Mouse (Mus musculus): ENCODE results near the gene F8. TPM values are rescaled to one million over a fixed set of nuclear protein-coding genes. Genes with fewer than 3 reads are reported as not detected.

Gene F8
- polyA plus RNA-seq, 1 experiment: 0.03 TPM

DNA sequence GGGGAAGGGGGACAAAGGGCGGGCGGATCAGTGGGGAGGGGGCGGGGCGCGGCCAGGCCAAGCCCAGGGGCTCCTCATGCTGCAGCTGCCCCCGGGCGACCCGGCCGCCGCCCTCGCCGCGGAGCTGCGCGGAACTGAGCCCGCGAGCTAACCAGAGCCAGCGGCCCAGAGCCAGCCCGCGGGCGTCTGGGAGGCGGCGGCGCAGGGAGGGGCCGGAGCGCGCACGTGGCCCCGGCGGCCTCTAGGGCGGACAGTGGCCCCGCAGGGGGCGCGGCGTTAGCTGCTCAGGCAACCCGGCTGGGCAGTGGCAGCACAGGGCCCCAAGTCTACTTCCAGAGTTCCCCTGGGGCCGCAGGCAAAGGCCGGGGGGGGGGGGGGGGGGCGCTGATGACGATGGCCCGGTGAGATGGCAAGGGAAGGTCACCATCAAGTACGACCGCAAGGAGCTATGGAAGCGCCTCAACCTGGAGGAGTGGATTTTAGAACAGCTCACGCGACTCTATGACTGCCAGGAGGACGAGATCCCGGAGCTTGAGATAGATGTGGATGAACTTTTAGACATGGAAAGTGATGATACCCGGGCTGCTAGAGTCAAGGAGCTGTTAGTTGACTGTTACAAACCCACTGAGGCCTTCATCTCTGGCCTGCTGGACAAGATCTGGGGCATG lies 226.7 kb downstream of the F8 start:
- TF ChIP-seq GATA1 (IDR thresholded peaks at IDR 0.05; ENCODE audit: low read length): no peak

DNA sequence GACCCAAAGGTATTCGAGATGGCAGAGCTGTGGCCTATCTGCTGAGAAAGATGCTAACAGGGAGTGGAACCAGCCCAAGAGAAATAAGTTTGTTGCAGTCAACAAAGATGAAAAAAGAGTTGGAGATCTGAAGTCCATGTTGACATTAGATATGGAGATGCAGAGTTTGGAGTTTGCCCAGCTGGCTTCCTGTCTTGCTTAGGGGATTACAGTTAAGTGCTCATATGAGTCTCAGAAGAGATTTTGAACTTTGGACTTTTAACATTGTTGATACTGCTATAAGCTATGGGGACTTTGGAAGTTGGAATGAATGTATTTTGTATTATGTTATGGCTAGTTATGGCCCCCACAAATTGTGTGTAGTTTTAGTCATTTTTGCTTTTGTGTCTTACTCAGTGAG lies 230.2 kb downstream of the F8 start:
- TF ChIP-seq GATA1 (IDR thresholded peaks at IDR 0.05; ENCODE audit: low read length): no peak

DNA sequence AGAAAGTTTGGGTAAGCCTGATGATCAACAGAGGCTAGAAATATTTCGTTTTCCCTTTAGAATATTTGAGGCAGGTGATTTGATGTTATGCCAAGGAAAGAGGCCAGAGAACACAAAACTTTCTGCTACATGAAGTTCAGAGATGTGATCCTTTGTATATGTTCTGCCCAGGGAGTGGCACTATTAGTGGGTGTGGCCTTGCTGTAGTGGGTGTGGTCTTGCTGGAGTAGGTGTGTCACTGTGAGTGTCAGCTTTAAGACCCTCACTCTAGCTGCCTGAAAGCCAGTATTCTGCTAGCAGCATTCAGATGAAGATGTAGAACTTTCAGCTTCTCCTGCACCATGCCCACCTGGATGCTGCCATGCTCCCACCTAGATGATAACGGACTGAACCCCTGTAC lies 232.1 kb downstream of the F8 start:
- TF ChIP-seq GATA1 (IDR thresholded peaks at IDR 0.05; ENCODE audit: low read length): no peak

DNA sequence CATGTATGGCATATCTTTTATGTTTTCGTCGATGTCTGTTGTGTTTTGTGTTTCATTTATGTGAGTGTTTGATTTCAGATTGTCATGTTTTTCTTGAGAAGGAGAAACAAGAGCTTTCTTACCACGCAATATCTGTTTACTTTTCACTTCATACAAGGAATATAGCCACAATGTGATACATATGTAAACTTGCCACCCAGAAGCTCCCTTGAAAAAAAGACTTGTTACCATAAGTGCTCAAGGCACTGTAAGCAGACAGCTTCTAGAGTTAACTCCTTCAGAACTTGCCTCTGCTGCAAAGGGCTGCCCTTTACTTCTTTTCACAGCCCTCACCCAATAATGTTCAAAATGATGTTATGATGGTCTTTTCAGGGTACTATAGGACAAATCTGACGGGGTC lies 234.0 kb downstream of the F8 start:
- no peak for TF ChIP-seq GATA1 (IDR thresholded peaks at IDR 0.05; ENCODE audit: low read length)

DNA sequence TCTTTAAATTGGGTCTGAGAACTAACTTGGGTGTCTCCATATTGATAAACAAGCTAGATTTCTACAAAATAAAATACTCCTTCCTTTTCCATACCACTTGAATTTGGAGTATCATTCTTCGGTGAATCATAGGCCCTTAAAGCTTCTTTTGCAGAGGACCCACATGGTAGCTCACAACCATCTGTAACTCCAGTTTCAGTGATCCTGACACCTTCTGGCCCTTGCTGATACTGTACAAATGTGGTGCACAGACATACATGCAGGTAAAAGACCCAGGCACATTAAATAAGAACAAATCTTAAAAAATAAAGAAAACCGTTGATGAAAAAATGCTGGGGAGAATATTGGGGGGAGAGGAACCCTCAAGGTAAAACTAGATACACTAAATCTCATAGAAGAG lies 244.2 kb downstream of the F8 start:
- no peak for TF ChIP-seq GATA1 (IDR thresholded peaks at IDR 0.05; ENCODE audit: low read length)

DNA sequence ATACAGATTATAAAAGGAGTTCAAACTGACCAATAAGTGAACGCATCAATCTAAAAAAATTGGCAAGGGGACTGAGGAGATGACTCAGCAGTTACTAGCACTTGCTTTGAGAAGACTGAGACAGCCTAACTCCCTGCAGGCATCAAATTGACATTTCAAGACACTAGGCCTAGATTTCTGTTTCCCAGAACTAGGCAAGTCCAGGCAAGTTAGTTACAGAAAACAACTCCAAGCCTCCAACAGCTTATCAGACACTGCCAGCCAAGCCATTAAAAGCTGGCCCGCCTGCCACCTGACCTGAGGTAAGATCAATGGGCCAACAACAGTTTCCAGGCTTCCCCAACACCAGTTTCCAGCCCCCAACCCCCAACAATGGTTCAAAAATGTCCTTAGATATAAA lies 244.7 kb downstream of the F8 start:
- TF ChIP-seq GATA1 (IDR thresholded peaks at IDR 0.05; ENCODE audit: low read length): no peak

DNA sequence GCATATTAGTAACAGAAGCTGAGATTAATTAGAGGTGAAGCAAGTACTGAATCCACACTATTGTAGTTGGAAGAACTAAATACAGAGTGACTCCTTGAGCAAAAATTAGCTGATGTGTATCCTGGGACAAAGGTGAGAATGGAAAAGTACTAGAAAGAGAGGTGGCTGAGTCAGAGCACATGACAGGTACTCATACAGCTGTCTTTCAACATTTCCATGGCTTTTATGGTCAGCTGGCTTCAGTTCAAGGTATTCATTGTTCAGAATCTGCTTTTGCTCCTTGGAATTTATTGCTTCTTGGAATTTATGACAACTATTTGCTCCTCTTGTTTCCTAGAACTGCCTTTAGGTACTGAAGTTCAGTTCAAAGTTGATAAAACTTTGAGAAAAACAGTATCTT lies 245.5 kb downstream of the F8 start:
- TF ChIP-seq GATA1 (IDR thresholded peaks at IDR 0.05; ENCODE audit: low read length): no peak

DNA sequence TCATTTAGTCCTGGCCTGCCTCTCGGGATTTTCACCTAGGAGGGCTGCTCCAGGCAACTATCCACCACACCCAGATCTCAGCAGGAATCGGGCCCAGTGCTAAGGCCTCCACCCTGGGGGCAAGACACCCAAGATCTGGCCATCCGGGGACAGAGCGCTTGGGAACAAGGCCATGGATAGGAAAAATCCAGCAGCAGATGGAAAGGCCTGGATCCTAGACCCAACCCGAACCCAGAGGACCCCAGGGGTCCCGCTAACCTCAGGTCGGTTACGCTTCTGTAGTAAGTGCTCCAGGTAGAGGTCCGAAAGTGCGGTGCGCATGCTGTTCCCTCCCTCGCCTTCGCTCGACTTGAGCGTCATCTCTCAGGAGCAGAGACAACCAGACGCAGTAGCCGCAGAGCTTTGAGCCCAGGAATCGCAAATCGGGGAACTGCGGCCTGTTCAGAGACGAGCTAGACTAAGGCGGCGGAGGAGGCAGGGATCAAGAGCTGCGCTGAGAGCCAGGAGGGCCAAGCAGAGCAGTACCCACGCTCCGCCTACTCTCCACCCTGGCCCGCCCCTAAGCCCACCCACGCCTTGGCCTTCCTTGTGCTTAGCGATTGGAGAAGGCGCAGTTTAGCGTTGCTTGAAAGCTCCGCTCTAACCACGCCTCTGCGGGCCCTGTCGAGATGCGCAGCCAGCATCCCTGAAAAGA lies 251.8 kb downstream of the F8 start, which contains the start of gene Mpp1:
Gene Mpp1, minus strand, starts transcription at position 550 of the 694 bp plus-strand sequence.
- TF ChIP-seq GATA1 (IDR thresholded peaks at IDR 0.05; ENCODE audit: low read length): no peak

DNA sequence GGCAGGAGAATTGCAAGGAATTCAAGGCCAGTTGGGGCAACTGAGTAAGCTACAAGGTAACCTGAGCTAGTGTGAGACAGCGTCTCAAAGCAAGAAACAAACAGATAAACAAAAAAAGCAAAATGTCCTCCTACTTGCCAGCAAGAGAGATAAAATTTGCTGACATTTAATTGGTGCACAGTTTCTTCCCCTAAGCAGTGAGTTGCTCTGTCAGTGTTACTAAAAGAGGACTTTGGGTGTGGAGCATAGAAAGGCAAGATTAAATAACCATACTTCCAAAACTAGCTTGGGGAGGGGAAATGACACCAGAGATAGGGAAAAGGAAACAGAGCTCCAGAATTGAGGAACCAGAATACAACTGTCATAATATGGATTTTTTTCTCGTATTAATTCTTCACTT lies 252.9 kb downstream of the F8 start:
- TF ChIP-seq GATA1 (IDR thresholded peaks at IDR 0.05; ENCODE audit: low read length): no peak

DNA sequence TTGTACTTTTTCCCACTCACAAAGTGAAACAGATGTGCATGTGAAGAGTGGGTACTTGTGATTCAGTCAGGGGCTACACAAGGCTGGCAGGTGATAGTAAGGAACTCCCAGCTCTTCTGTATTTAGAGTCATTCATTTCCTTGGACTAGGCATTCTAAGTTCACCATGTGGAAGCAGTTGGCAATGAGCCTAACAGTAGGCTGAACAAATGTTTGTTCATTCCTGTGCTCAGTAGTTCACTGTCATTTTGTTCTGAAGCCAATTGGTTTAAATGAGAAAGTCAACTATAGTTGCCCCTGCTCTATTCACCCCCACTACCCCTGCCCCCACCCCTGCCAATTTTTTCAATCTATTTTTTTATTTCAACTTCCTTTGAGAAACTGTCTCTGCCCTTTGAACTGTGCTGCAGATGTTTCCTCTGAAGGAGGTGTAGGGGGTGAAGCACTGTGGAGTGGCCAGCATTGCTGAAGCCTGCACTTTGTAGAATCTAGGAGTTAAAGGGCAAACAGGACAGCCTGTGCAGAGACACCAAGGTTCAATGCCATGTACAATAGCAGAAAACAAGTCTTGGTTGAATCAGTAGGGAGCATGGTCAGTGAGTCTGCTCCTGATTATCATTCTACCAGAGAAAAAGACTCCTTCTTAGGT lies 254.0 kb downstream of the F8 start:
- no peak for TF ChIP-seq GATA1 (IDR thresholded peaks at IDR 0.05; ENCODE audit: low read length)

DNA sequence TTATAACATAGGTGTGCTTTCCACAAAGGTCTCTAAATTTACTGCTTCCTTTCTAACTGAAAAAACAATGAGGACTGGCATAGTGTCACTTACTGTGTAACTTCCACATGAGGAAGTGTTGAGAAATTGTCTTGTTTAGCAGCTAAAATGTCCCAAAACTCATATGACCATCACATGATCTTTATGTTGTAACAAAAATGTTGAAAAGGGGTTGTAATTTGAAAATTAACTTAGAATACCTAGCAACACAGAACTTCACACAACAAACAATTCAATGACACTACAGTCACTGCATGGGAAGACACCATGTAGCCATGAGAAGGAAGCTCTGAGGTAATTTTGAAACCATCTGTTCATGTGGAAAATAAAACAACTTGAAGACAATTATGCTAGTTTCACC lies 255.5 kb downstream of the F8 start:
- TF ChIP-seq GATA1 (IDR thresholded peaks at IDR 0.05; ENCODE audit: low read length): no peak

DNA sequence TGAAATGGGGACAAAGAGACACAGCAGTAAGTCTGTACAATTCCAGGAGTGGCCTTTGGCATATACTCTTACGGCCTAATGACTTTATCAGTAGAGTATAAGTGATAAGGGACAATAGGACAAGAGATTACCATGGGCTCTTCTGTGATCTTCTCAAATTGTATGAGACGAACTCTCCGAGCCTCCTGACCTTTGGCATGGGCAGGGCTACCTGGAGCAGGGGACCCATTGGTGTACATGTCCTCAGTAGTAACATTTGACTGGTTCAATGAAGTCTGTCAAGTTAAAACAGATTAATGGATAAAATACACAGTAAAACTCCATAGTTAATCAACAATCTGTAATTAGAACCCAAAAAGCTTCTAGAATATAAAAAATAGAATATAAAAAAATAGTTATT lies 256.8 kb downstream of the F8 start:
- TF ChIP-seq GATA1 (IDR thresholded peaks at IDR 0.05; ENCODE audit: low read length): no peak

Other genes starting within 250 kb of the F8 start
- not detected in 2 replicates for gene Smim9, start 218.8 kb downstream of the F8 start, polyA plus RNA-seq (2012)
- gene Fundc2, start 216 bp downstream of the F8 start, polyA plus RNA-seq (2012): 1.2 and 2.7 TPM in 2 replicates
- 3.0 and 3.9 TPM in 2 replicates for gene Cmc4, start 34.0 kb upstream of the F8 start, polyA plus RNA-seq (2012)
- gene Mtcp1, start 34.0 kb upstream of the F8 start, polyA plus RNA-seq (2012): 0.62 and 0.77 TPM in 2 replicates
- 0.43 and 0.58 TPM in 2 replicates for gene Brcc3, start 34.0 kb upstream of the F8 start, polyA plus RNA-seq (2012)
- gene Vbp1, start 131.7 kb upstream of the F8 start, polyA plus RNA-seq (2012): 3.0 and 3.7 TPM in 2 replicates
- not detected in 2 replicates for gene Rab39b, start 195.6 kb upstream of the F8 start, polyA plus RNA-seq (2012)